21 mouse cellular contexts compared by ENCODE assay signal in genomic region chr19:29671160-29671559, GRCm38 (mm10). TPM values are rescaled to one million over a fixed set of nuclear protein-coding genes. Genes with fewer than 3 reads are reported as not detected.
DNase-seq lines count a peak whose midpoint lies in the region.
"Had no signal": no experiment of that assay in that cellular context is flagged by ENCODE, and none has a peak within 500 bp of the region (broad histone marks: within the 10 kb centered on the region; RNA-seq: fewer than 3 reads in every experiment).

No protein-coding gene starts in this region.

- intact Hi-C loops in left cerebral cortex, postnatal 25 days (cut with DNase I) = no loop called here

- peak; percentile 99 for DNase-seq in fat pad, adult 2 months (ENCODE audit: extremely low read depth, low read depth, low spot score)
- peak; percentile 100 for DNase-seq in gonadal fat pad, adult 2 months (ENCODE audit: low read depth)
- no peak for DNase-seq in layer of hippocampus, adult 9-10 months (ENCODE audit: low spot score)
- no peak for DNase-seq in left cerebral cortex, postnatal 25 days (ENCODE audit: low spot score in 2 of 2)
- DNase-seq: adrenal gland, adult 2 months; adrenal gland, adult 8-10 months; adrenal gland, postnatal 10 days; adrenal gland, postnatal 14 days; adrenal gland, postnatal 25 days; adrenal gland, postnatal 36 days; B cell, adult 2 months; cerebellum, adult 11 months; cerebellum, adult 11-12 months; cerebellum, adult 18-20 months had no signal

RNA-seq across cellular contexts. Expression of gene Ermp1, which starts 22.9 kb away (rescaled TPM):
- 47.1 and 63.4 TPM in 2 replicates for polyA plus RNA-seq in gonadal fat pad, adult 2 months (2012; rRNA removed)
- 10 to 100 TPM; 35.6 to 37.2 TPM for total RNA-seq in left cerebral cortex, postnatal 25 days (2021)

RNA-seq across cellular contexts. Expression of gene Mlana, which starts 26.5 kb away (rescaled TPM):
- polyA plus RNA-seq in gonadal fat pad, adult 2 months (2012; rRNA removed) = not detected in 2 replicates
- total RNA-seq in left cerebral cortex, postnatal 25 days (2021) = not detected
- total RNA-seq: adrenal gland, adult 18-20 months; adrenal gland, adult 2 months; adrenal gland, adult 8-10 months; adrenal gland, postnatal 10 days; adrenal gland, postnatal 14 days; adrenal gland, postnatal 25 days; adrenal gland, postnatal 36 days; adrenal gland, postnatal 4 days; CH12.LX; G1E had no signal
- polyA plus RNA-seq: activated CD4-positive, CD25-positive, alpha-beta regulatory T cell, adult 4 months; adrenal gland, adult 2 months; C2C12; CD4-positive, CD25-positive, alpha-beta regulatory T cell, adult 4 months; G1E had no signal

Comparison
In these comparisons a context has a peak if more than half of its experiments do, and no peak if none do; other contexts are left out.
1. DNase-seq: peak in fat pad, adult 2 months (single experiment) and gonadal fat pad, adult 2 months (single experiment); none in layer of hippocampus, adult 9-10 months (single experiment) and left cerebral cortex, postnatal 25 days (0 of 2).